Mouse (Mus musculus) heart, embryonic 15.5 days (tissue): ENCODE measurements around the gene Rnf185. TPM values are rescaled to one million over a fixed set of nuclear protein-coding genes. Genes with fewer than 3 reads are reported as not detected.

Experiments
- ATAC-seq: fragments of 200-750 bp; cut with Nextera tagmentation; replicated peaks from 2 replicates; pipeline ENCODE4 v1.8.0; 2017; ENCODE audit warnings: low read depth, moderate TSS enrichment; ENCODE audit not compliant: insufficient number of reproducible peaks, insufficient read depth, low FRiP score
- H3K27ac ChIP-seq: fragments of 300-500 bp; sonication (generic); 2 replicates; pipeline ENCODE4 v1.5.1; 2015; ENCODE audit warnings: mild to moderate bottlenecking, inconsistent platforms
- H3K27me3 ChIP-seq: fragments of 300-500 bp; sonication (generic); 2 replicates; pipeline ENCODE4 v1.6.1; 2015; ENCODE audit warnings: inconsistent platforms
- H3K36me3 ChIP-seq: fragments of 300-500 bp; sonication (generic); 2 replicates; pipeline ENCODE4 v1.6.1; 2015; ENCODE audit warnings: mild to moderate bottlenecking, inconsistent platforms
- H3K4me1 ChIP-seq: fragments of 300-500 bp; sonication (generic); replicated peaks from 2 replicates; pipeline ENCODE4 v1.6.1; 2015; ENCODE audit warnings: inconsistent platforms
- H3K4me2 ChIP-seq: fragments of 300-500 bp; sonication (generic); 2 replicates; pipeline ENCODE4 v1.6.1; 2015; ENCODE audit warnings: inconsistent platforms, mild to moderate bottlenecking, moderate library complexity
- H3K4me3 ChIP-seq: fragments of 300-500 bp; sonication (generic); 2 replicates; pipeline ENCODE4 v1.5.1; 2015; ENCODE audit warnings: mild to moderate bottlenecking, inconsistent platforms
- H3K9ac ChIP-seq: fragments of 300-500 bp; sonication (generic); 2 replicates; pipeline ENCODE4 v1.6.1; 2015; ENCODE audit warnings: mild to moderate bottlenecking, inconsistent platforms
- H3K9me3 ChIP-seq: fragments of 300-500 bp; sonication (generic); replicated peaks from 2 replicates; pipeline ENCODE4 v1.6.1; 2016; ENCODE audit warnings: inconsistent platforms
- WGBS: fragments of 180-500 bp; shearing (Covaris S2); methylation state at CpG from one replicate; pipeline ENCODE4 v1.1.7; 2015; ENCODE audit warnings: mixed read lengths; 5-methylcytosine and 5-hydroxymethylcytosine counted together
- polyA plus RNA-seq: library from polyadenylated mRNA; unstranded; fragments of >200 nt; fragmentation: Nextera tagmentation; extraction: Ambion mirVana; gene quantifications from 2 replicates; pipeline ENCODE4 v1.2.1, GENCODE M21; 2015

Rnf185 gene
- polyA plus RNA-seq, result 25.9 and 30.2 TPM in 2 replicates

DNA sequence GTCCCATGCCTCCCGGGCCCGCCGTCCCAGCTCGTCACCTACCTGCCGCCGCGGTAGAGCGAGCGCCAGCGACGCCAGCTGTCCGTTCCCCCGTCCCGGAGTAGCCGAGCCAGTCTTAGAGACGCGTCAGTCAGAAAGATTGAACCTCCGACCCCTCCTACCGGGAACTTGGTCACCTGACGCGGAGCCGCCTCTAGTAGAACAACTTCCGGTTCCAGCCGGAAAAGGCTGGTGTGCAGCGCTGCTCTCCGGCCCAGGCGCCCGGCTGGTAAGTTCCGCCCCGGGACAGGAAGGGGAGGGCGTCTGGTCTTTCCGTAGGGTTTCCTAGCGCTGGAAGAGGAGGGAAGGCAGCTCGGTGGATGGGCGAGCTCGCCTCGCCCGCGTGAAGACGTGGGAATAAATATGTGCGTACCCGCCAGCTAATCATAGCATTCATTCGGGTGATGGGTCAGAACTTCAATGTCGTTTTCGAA is at the start of gene Rnf185:
Rnf185 (minus strand) TSS at position 197 of the 473 bp plus-strand sequence.
- peak; percentile 96 for ATAC-seq
- peaks cover 18% of the 10 kb centered on the region for H3K4me1 ChIP-seq
- 1% methylated on average over 45 of the region's 45 CpGs for WGBS
- H3K27me3 ChIP-seq, result no peaks in the 10 kb centered on the region
- no peaks in the 10 kb centered on the region for H3K36me3 ChIP-seq
- H3K9ac ChIP-seq, result peak within 1 kb of the TSS; percentile 79
- H3K27ac ChIP-seq, result peak within 1 kb of the TSS; percentile 88
- peak within 1 kb of the TSS; percentile 65 for H3K4me3 ChIP-seq
- H3K4me2 ChIP-seq, result peak within 1 kb of the TSS; percentile 81
- H3K9me3 ChIP-seq, result no peaks in the 10 kb centered on the region

DNA sequence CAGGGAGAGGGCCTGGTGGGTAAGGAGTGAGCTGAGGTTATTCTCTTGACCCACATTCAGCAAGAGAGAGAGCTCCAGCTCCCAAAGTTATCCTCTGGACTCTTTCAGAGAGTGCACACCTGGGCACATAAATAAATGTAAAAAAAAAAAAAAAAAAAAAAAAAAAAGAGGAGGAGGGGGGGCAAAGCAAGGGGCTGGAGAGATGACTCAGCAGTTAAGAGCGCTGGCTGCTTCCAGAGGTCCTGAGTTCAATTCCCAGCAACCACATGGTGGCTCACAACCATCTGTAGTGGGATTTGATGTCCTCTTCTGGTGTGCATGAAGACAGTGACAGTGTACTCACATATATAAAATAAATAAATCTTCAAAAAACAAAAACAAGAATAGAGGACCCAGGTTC is 45.1 kb upstream of the Rnf185 start:
- WGBS, result 95% methylated on average over 1 of the region's 1 CpGs
- no peak overlapping the region for H3K9ac ChIP-seq
- no peak overlapping the region for H3K4me3 ChIP-seq
- H3K27ac ChIP-seq, result no peak overlapping the region
- no peaks in the 10 kb centered on the region for H3K27me3 ChIP-seq
- H3K4me2 ChIP-seq, result no peak overlapping the region
- no peaks in the 10 kb centered on the region for H3K9me3 ChIP-seq
- no peaks in the 10 kb centered on the region for H3K36me3 ChIP-seq
- H3K4me1 ChIP-seq, result 0 out of 2 replicates have a peak, but pooled peaks cover under 1% of the 10 kb centered on the region
- ATAC-seq, result no peak

DNA sequence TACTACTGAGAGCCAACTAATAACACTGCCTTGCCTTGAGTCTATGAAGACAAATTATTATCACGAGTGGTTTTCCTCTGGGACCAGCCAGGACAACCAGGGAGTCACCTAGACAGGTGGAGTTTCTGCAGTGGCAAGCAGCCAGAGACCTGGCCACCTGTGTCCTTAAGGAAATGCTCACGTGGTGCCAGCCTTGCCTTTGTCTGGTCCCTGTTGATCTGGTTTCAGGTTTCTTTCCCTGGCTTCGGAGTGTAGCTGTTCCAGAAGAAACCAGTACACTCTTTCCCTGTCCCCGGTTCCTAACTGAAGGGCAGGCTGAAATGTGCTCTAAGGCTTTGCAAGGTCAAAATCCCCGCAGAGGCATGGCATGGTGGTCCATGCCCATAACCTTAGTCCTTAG is 44.6 kb upstream of the Rnf185 start:
- Histone ChIP-seq H3K9me3 (no peaks in the 10 kb centered on the region), H3K9ac (no peak overlapping the region), H3K4me2 (no peak overlapping the region), H3K4me3 (no peak overlapping the region), H3K4me1 (0 out of 2 replicates have a peak, but pooled peaks cover 5% of the 10 kb centered on the region), H3K36me3 (no peaks in the 10 kb centered on the region), H3K27ac (no peak overlapping the region), H3K27me3 (no peaks in the 10 kb centered on the region)
- no peak for ATAC-seq
- 52% methylated on average over 5 of the region's 5 CpGs for WGBS

DNA sequence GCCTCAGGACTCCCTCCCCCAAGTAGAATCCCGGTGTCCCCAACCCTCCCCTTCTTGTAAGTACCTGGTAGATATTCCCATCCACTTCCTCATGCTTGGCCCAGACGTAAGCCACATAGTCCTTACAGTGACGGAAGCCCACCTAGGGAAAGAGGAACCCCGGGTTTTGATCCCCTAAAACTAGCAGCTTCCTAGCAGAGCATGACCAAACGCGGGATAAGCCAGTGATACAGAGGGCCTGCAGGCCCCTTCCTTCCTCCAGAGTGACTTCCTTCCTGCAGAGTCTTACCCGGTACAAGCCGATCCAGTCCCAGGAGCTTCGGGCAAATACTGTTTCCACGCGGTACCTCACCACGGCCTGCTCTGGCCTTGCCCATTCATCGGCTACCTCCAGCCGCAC is 43.3 kb upstream of the Rnf185 start:
- H3K4me2 ChIP-seq, result no peak overlapping the region
- no peaks in the 10 kb centered on the region for H3K9me3 ChIP-seq
- no peak overlapping the region for H3K4me3 ChIP-seq
- no peak for ATAC-seq
- no peaks in the 10 kb centered on the region for H3K36me3 ChIP-seq
- H3K27ac ChIP-seq, result no peak overlapping the region
- WGBS, result 77% methylated on average over 14 of the region's 14 CpGs
- H3K4me1 ChIP-seq, result 0 out of 2 replicates have a peak, but pooled peaks cover 5% of the 10 kb centered on the region
- no peaks in the 10 kb centered on the region for H3K27me3 ChIP-seq
- no peak overlapping the region for H3K9ac ChIP-seq

DNA sequence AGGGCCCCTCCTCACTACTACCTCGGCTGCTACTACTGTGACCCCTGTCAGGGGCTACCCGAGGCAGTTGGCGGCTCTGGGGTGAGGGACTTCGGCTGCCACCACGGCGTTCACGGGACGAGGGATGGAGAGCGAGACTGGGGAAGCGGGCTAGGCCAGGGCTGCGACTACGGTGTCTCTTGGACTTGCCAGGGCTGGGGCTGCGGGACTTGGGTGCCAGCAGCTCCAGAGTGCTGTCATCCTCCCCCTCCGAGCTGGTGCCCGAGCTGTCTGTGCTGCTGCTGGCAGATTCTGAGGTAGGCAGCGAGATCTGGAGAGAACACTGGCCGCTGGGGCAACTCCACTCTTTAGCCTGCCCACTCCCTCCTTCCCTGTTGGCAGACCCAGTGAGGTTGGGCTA is 42.7 kb upstream of the Rnf185 start:
- Histone ChIP-seq H3K27me3 (no peaks in the 10 kb centered on the region), H3K9ac (no peak overlapping the region), H3K4me3 (no peak overlapping the region), H3K4me2 (no peak overlapping the region), H3K36me3 (no peaks in the 10 kb centered on the region), H3K27ac (no peak overlapping the region), H3K9me3 (no peaks in the 10 kb centered on the region), H3K4me1 (0 out of 2 replicates have a peak, but pooled peaks cover 5% of the 10 kb centered on the region)
- 75% methylated on average over 17 of the region's 17 CpGs for WGBS
- no peak; the same call in 1 of the 2 replicates for ATAC-seq

DNA sequence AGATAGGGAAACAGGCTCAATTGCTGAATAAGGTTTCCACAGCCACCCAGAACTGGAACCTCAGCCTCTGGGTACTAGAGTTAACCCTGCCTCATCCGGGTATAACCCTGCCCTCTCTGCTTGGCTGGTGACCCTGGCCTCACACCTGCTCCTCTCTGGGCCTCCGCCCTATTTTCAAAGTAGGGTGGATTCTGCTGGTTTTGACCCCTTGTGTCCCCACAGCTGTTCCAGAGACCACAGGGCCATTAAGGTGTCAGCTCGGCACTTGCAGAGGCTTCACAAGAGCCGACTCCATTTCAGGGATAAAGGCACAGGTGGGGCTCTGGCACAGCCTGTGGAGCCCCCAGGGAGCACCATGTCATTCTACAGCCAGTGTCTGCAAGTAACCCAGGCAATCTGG is 40.6 kb upstream of the Rnf185 start:
- 69% methylated on average over 4 of the region's 4 CpGs for WGBS
- Histone ChIP-seq H3K4me2 (no peak overlapping the region), H3K27me3 (no peaks in the 10 kb centered on the region), H3K4me1 (peaks cover 10% of the 10 kb centered on the region; the same call in 1 of the 2 replicates), H3K9me3 (no peaks in the 10 kb centered on the region), H3K36me3 (no peaks in the 10 kb centered on the region), H3K27ac (no peak overlapping the region), H3K4me3 (no peak overlapping the region), H3K9ac (no peak overlapping the region)
- no peak for ATAC-seq

DNA sequence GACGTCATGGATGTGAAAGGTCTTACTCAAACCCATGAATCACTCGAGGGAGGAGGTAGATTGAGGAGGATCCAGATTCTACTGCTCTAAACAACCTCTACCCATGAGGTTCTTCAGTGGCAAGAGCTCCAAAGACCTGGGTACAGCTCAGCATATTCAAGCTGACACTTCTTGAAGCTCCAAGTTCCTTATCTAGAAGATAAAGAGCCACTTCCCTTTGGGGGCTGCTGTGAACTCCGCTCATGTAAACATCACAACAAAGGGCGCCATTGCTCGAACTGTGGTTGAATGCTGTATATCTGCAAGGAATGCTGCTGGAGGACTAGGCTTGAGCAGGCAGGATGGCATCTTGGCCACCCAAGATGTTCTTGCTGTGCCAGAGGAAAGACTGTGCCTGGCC is 36.9 kb upstream of the Rnf185 start:
- Histone ChIP-seq H3K4me1 (peaks cover 13% of the 10 kb centered on the region; the same call in 1 of the 2 replicates), H3K36me3 (no peaks in the 10 kb centered on the region), H3K27me3 (no peaks in the 10 kb centered on the region), H3K4me3 (no peak overlapping the region), H3K9me3 (no peaks in the 10 kb centered on the region), H3K9ac (no peak overlapping the region), H3K4me2 (no peak overlapping the region), H3K27ac (no peak overlapping the region)
- ATAC-seq, result no peak
- 49% methylated on average over 5 of the region's 5 CpGs for WGBS

DNA sequence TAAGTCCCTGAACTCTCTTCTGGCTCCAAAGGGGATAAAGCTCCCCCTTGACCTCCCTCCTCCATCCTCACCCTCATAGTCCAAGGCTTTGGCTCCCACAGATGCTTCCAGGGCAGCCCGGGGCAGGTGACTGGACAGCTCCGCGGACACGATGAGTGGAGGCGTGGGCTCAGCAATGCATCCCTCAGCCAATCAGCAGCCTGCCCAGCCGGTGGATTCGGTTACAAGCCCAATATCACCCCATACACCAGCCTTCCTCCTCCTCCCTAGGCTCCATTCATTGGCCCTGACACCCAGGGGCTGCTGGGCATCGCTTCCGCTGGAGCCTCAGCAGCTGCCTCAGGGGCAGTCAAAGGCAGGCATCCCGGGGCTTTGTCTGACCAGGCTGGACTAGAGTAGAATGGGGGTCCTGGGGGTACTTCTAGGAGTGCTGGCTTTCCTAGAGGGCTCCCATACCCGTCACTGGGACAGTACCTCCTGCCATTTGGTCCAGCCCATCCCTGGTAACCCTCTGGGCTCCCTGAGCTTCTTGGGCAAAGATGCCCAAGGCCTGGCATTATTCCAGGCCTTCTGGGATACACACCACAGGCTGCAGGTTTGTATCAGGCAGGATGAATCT is 35.9 kb upstream of the Rnf185 start, which contains the start of gene Pla2g3:
Pla2g3 (plus strand) TSS at position 333 of the 619 bp plus-strand sequence.
- no peak within 1 kb of the TSS for H3K4me2 ChIP-seq
- H3K27ac ChIP-seq, result no peak within 1 kb of the TSS
- no peak within 1 kb of the TSS for H3K9ac ChIP-seq
- no peaks in the 10 kb centered on the region for H3K27me3 ChIP-seq
- no peak for ATAC-seq
- no peak within 1 kb of the TSS for H3K4me3 ChIP-seq
- H3K36me3 ChIP-seq, result no peaks in the 10 kb centered on the region
- H3K4me1 ChIP-seq, result peaks cover 13% of the 10 kb centered on the region; the same call in 1 of the 2 replicates
- 35% methylated on average over 11 of the region's 11 CpGs for WGBS
- no peaks in the 10 kb centered on the region for H3K9me3 ChIP-seq

DNA sequence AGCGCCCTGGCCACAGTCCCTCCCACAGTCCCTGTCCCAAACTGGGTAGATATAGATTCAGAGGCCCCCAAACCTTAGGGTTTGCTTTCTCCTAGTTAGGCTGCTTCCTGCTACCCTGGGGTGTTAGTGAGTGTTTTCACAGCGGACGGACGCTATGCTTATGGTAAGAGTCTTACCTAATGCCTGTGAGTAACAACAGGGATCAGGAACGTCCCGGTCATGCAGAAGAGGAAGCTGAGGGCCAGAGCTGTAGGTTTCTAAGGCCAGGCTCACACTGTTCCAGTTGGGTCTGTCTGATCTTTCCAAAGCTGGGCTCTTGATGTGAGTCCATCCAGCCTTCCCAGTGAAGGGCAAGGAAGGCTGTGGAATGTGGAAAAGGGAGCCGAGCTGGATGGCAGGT is 34.2 kb upstream of the Rnf185 start:
- Histone ChIP-seq H3K4me1 (peaks cover 8% of the 10 kb centered on the region; the same call in 1 of the 2 replicates), H3K4me3 (no peak overlapping the region), H3K9me3 (no peaks in the 10 kb centered on the region), H3K36me3 (no peaks in the 10 kb centered on the region), H3K27ac (no peak overlapping the region), H3K27me3 (no peaks in the 10 kb centered on the region), H3K4me2 (no peak overlapping the region), H3K9ac (no peak overlapping the region)
- ATAC-seq, result no peak
- WGBS, result 67% methylated on average over 7 of the region's 7 CpGs

DNA sequence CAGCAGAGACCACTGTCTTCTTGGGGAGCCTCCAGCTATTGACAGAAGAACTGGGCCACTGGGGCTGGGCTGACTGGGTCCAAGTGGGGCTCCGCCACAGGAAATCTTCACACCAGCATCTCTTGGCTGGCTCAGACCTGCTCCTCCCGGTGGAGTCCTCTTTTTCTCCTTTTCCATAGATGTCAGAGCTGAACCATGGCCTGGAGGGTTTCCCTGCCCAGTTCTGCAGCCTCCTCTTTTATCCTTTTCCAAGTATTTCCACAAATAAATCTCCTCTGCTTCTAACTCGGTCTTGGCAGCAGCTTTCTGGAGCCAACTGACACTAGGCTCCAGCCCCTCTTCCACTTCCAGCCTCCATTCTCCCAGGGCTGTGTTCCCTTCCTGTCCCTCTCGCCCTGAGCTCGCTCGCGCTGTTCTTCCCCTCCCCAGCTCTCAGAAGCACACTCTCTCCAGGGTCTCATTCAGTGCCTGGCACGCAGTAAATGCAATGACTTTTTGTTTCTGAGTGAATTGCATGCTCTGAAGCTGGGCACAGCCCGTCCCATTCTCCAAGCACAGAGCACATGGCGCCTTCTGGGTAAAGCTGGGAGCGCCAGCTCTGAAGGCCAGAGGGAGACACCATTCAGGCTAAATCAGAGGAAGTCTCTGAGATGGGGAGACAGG is 31.9 kb upstream of the Rnf185 start:
- no peak for ATAC-seq
- Histone ChIP-seq H3K4me1 (peaks cover 8% of the 10 kb centered on the region; the same call in 1 of the 2 replicates), H3K4me3 (no peak overlapping the region), H3K9me3 (no peaks in the 10 kb centered on the region), H3K27me3 (no peaks in the 10 kb centered on the region), H3K4me2 (no peak overlapping the region), H3K27ac (no peak overlapping the region), H3K36me3 (no peaks in the 10 kb centered on the region), H3K9ac (no peak overlapping the region)
- WGBS, result 51% methylated on average over 11 of the region's 11 CpGs

DNA sequence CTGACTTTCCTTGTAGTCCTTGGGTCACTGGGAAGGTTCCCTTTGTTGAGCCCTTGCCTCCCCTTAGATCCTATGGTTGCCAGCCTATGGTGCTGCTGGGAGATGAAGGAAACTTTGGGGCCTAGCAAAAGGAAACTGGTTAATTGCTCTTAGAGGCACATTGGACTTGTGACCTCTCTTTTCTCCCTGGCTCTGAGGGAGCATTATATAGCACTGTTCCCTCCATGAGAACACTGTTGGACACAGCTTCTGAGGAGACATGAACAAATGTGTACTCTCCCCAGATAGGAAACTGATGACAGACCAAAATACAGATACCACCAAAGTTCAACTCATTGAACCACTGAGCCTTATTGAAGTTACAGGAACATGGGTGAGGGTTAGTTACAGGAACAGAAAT is 23.3 kb upstream of the Rnf185 start:
- no peak overlapping the region for H3K9ac ChIP-seq
- no peaks in the 10 kb centered on the region for H3K9me3 ChIP-seq
- H3K27me3 ChIP-seq, result no peaks in the 10 kb centered on the region
- no peaks in the 10 kb centered on the region for H3K4me1 ChIP-seq
- H3K36me3 ChIP-seq, result no peaks in the 10 kb centered on the region
- H3K4me3 ChIP-seq, result no peak overlapping the region
- no peak for ATAC-seq
- H3K27ac ChIP-seq, result no peak overlapping the region
- no peak overlapping the region for H3K4me2 ChIP-seq
